Mouse (Mus musculus) embryonic fibroblast, embryonic 13.5 days (primary cell): ENCODE measurements around the gene Ephb1.

Source experiments
- CTCF ChIP-seq: IDR thresholded peaks from 2 replicates; pipeline ENCODE4 v1.5.1; 2011; ENCODE audit warnings: mild to moderate bottlenecking, control low read depth, low read length, moderate library complexity, borderline replicate concordance; ENCODE audit not compliant: insufficient read depth
- POLR2A ChIP-seq: IDR thresholded peaks from 2 replicates; pipeline ENCODE4 v1.6.1; 2011; ENCODE audit warnings: low read depth, mild to moderate bottlenecking, control low read depth, low read length, moderate library complexity

DNA sequence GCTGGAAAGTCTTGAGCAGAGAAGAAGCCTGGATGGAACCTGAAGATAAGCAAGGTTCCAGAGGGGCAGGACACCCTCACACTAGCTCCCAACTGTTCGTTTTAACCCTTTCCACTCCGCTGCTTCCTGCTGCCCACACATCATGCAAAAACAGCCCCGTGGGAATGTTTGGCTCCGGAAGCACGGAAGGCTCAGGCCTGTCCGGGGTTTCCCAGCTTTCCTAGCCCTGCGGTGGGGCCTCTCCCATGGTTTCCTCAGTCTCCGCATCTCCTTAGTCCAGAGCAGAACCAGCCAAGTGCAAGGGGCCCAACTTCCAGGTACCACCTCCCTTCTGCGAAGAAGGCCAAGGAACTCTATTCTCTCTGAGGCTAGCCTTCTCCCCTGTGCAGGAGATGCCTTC, 269.0 kb downstream of the Ephb1 start:
- TF ChIP-seq POLR2A (no peak), CTCF (no peak)
